Mouse (Mus musculus) forebrain, postnatal 0 days (tissue): ENCODE measurements around the gene Mad1l1. TPM values are rescaled to one million over a fixed set of nuclear protein-coding genes. Genes with fewer than 3 reads are reported as not detected.
A peak's percentile ranks its signal among the peaks of the same experiment; 100 is the strongest.

Experiments
- ATAC-seq: fragments of 200-750 bp; cut with Nextera tagmentation; 2 replicates; pipeline ENCODE4 v1.8.0; 2017; ENCODE audit warnings: mild to moderate bottlenecking, moderate library complexity
- DNase-seq: peaks from one replicate; pipeline ENCODE4 v3.0.0-alpha.2; 2015
- H3K27ac ChIP-seq: fragments of 300-500 bp; sonication (generic); 2 replicates; pipeline ENCODE4 v1.5.1; 2014; ENCODE audit warnings: low read depth, mild to moderate bottlenecking, antibody characterized with exemption, low read length, moderate library complexity, mixed read lengths
- H3K27me3 ChIP-seq: fragments of 300-500 bp; sonication (generic); 2 replicates; pipeline ENCODE4 v1.6.1; 2014; ENCODE audit warnings: mild to moderate bottlenecking, low read length, mixed read lengths; ENCODE audit not compliant: insufficient read depth
- H3K36me3 ChIP-seq: fragments of 300-500 bp; sonication (generic); 2 replicates; pipeline ENCODE4 v1.6.1; 2014; ENCODE audit warnings: mild to moderate bottlenecking, moderate library complexity; ENCODE audit not compliant: insufficient read depth
- H3K4me1 ChIP-seq: fragments of 300-500 bp; sonication (generic); 2 replicates; pipeline ENCODE4 v1.6.1; 2014; ENCODE audit warnings: antibody characterized with exemption; ENCODE audit not compliant: insufficient read depth
- H3K4me2 ChIP-seq: fragments of 300-500 bp; sonication (generic); 2 replicates; pipeline ENCODE4 v1.6.1; 2014; ENCODE audit warnings: low read depth, mild to moderate bottlenecking, moderate library complexity
- H3K4me3 ChIP-seq: fragments of 300-500 bp; sonication (generic); 2 replicates; pipeline ENCODE4 v1.5.1; 2014; ENCODE audit warnings: low read depth, low read length, mixed read lengths
- H3K9ac ChIP-seq: fragments of 300-500 bp; sonication (generic); 2 replicates; pipeline ENCODE4 v1.6.1; 2014; ENCODE audit warnings: mild to moderate bottlenecking
- H3K9me3 ChIP-seq: fragments of 300-500 bp; sonication (generic); 2 replicates; pipeline ENCODE4 v1.6.1; 2016; ENCODE audit warnings: low read length
- CTCF ChIP-seq: sonication (generic); IDR thresholded peaks from 2 replicates; pipeline ENCODE4 v1.5.1; 2016; ENCODE audit warnings: antibody characterized with exemption, control low read depth, low read depth
- WGBS: fragments of 180-500 bp; shearing (Covaris S2); extraction: QIAGEN DNeasy Blood & Tissue Kit; methylation state at CpG from one replicate; pipeline ENCODE4 v1.1.7; 2014; 5-methylcytosine and 5-hydroxymethylcytosine counted together
- polyA plus RNA-seq: library from polyadenylated mRNA; unstranded; fragments of >200 nt; fragmentation: Nextera tagmentation; extraction: Ambion mirVana; gene quantifications from 2 replicates; pipeline ENCODE4 v1.2.1, GENCODE M21; 2015
- total RNA-seq: library from RNA; depleted of rRNA; stranded (reverse); fragments of >200 nt; gene quantifications from 2 replicates; pipeline ENCODE4 v1.2.3, GENCODE M21; 2014

The Mad1l1 gene
- total and polyA plus RNA-seq, 2 experiments from 2014 or later: 21.3 to 29.5 TPM

DNA sequence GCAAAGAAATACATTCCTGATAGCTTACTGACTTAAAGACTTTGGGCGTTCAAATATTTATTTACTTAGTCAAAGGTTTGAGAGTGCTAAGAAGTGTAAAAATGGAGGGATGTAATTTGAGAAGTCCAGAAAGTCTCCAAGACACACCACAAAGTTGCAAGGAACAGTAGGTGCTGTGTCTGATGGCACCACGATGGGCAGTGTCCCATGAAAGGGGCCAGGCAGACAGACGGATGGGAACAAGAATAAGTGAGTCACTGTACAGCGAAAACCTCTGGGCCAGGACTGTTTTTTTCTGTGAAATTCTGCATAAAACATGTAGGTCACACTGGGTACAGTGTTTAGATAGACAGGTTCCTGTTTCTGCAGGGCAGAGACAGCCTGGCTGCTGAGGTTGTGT lies 256.8 kb downstream of the Mad1l1 start:
- H3K36me3 ChIP-seq: peaks cover 8% of the 10 kb centered on the region; the same call in 1 of the 2 replicates
- 82% methylated on average over 4 of the region's 4 CpGs for WGBS
- no peaks in the 10 kb centered on the region; the same call in 1 of the 2 replicates for H3K4me1 ChIP-seq
- H3K4me2 ChIP-seq: no peak overlapping the region
- H3K9ac ChIP-seq: no peak overlapping the region
- no peak for TF ChIP-seq CTCF
- DNase-seq (no peak), ATAC-seq (no peak)
- H3K27me3 ChIP-seq: no peaks in the 10 kb centered on the region
- no peak overlapping the region for H3K27ac ChIP-seq
- no peak overlapping the region for H3K4me3 ChIP-seq
- H3K9me3 ChIP-seq: no peaks in the 10 kb centered on the region

DNA sequence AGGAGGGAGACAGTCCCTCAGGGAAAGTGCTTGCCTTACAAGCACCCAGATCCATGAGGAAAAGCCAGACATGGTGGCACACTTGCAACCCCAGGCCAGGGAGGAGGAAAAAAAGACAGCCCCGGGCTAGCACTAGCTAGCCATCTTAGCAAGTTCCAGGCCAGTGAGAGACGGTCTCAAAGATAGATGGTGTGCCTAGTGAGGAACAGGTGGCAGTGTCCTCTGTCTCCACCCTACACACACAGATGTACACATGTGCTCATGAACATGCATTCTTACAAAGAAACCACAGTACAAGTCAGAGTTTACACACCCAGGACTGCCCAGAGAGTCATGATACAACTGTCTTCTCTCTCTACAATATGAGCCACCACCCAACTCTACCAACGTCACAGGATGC lies 258.5 kb downstream of the Mad1l1 start:
- Histone ChIP-seq H3K27ac (no peak overlapping the region), H3K9me3 (no peaks in the 10 kb centered on the region), H3K4me2 (no peak overlapping the region), H3K9ac (no peak overlapping the region), H3K36me3 (peaks cover 8% of the 10 kb centered on the region; the same call in 1 of the 2 replicates), H3K27me3 (no peaks in the 10 kb centered on the region), H3K4me3 (no peak overlapping the region), H3K4me1 (no peaks in the 10 kb centered on the region; the same call in 1 of the 2 replicates)
- WGBS: 99% methylated on average over 3 of the region's 3 CpGs
- ATAC-seq (no peak), DNase-seq (no peak)
- TF ChIP-seq CTCF: no peak

DNA sequence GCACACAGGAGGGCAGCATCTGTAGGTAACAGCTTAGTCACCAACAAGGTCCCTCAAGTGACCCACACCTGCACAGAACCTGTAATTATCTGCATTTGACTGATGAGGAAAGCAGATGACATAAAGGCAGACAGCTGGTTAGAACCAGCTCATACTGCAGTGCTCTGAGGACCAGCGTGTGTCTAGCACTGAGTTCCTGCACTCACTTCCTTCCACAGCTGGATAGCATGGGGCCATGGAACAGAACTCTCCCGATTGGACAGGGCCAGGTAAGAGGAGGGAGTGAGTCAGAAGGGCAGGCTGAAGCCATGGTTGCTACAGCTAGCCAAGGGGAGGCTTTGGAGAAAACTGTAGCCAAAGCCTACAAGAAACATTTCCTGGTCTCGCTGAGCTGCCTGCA lies 259.0 kb downstream of the Mad1l1 start:
- no peak for ATAC-seq
- Histone ChIP-seq H3K27ac (no peak overlapping the region), H3K27me3 (no peaks in the 10 kb centered on the region), H3K9me3 (no peaks in the 10 kb centered on the region), H3K4me3 (no peak overlapping the region), H3K9ac (no peak overlapping the region), H3K4me2 (no peak overlapping the region), H3K36me3 (peaks cover 8% of the 10 kb centered on the region; the same call in 1 of the 2 replicates), H3K4me1 (no peaks in the 10 kb centered on the region; the same call in 1 of the 2 replicates)
- no peak for TF ChIP-seq CTCF
- no peak for DNase-seq
- 80% methylated on average over 3 of the region's 3 CpGs for WGBS

DNA sequence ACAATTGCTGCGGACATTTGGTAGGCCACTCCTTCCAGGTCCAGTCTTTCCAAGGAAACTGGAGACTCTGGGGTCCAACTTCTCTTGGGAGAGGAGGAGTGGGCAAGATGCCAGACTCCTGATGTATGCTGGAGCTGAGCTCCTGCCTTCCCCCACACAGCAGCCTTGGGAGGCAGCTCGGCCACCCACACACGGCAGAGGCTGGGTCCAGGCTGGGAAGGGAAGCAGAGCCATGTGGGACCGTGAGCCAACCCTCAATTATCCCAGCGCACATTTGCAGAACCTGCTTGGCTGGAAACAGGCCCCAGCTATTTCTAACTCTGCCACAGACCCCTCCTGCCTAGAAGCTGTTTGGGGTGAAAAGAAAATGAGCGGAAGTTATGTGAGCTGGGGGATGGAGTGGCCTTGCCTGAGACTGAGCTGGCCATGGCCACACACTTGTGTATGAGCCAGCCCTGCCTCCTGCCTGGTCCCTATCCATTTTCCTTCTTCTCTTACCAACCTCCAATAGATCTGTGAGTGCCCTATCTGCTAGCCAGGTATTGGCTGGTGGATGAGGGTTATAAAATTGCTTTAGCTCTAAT lies 260.0 kb downstream of the Mad1l1 start:
- Histone ChIP-seq H3K4me2 (no peak overlapping the region), H3K27me3 (no peaks in the 10 kb centered on the region), H3K9me3 (no peaks in the 10 kb centered on the region), H3K4me1 (no peaks in the 10 kb centered on the region; the same call in 1 of the 2 replicates), H3K27ac (no peak overlapping the region), H3K9ac (no peak overlapping the region), H3K4me3 (no peak overlapping the region), H3K36me3 (peaks cover 8% of the 10 kb centered on the region; the same call in 1 of the 2 replicates)
- TF ChIP-seq CTCF: no peak
- WGBS: 30% methylated on average over 6 of the region's 6 CpGs
- peak; percentile 83 for ATAC-seq
- DNase-seq: peak; percentile 69

DNA sequence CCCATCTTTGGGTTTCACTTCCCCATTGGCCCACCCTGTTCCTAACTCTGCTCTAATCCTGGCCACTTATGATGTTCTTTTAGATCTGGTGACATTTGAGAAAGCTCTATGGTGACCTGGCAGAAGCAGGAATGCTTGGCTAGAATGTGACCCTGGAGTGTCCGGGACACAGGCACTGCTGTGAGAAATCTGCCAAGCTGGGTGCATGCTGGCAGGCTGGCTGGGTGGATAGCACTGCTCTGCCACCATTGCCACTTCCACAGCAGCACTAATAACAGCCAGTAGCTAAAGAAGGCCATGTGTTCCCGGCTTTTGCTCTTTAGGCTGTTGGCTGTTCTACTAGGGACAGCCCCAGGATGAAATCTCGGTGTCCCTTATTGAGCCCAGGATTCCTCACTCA lies 265.1 kb downstream of the Mad1l1 start:
- Histone ChIP-seq H3K27ac (no peak overlapping the region), H3K4me3 (no peak overlapping the region), H3K9ac (no peak overlapping the region), H3K9me3 (no peaks in the 10 kb centered on the region), H3K36me3 (no peaks in the 10 kb centered on the region), H3K4me2 (no peak overlapping the region), H3K4me1 (peaks cover 6% of the 10 kb centered on the region; the same call in 1 of the 2 replicates), H3K27me3 (no peaks in the 10 kb centered on the region)
- 86% methylated on average over 3 of the region's 3 CpGs for WGBS
- DNase-seq (no peak), ATAC-seq (no peak)
- TF ChIP-seq CTCF: no peak

DNA sequence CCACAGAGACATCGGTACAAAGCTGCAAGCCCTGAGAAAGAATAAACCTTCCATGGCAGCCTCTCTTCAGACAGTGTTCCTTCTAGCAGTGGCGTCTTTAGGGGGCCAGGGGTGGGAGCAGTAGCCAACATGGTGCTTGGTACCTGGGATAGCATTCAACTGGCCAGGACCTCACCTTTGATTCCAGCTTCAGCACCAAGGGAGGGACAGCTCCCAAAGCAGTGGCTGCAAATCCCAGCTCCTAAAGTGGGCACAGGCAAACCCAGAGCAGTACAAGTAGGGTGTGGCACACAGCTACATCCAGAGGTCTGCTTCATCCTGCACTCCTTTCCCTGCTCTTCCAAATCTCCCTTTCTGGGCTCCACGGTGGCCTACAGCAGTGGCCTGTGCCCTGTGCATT lies 265.9 kb downstream of the Mad1l1 start:
- Histone ChIP-seq H3K27me3 (no peaks in the 10 kb centered on the region), H3K4me3 (no peak overlapping the region), H3K9me3 (no peaks in the 10 kb centered on the region), H3K27ac (no peak overlapping the region), H3K9ac (no peak overlapping the region), H3K36me3 (no peaks in the 10 kb centered on the region), H3K4me2 (no peak overlapping the region), H3K4me1 (peaks cover 6% of the 10 kb centered on the region; the same call in 1 of the 2 replicates)
- DNase-seq (no peak), ATAC-seq (no peak)
- no peak for TF ChIP-seq CTCF
- WGBS: 67% methylated on average over 3 of the region's 3 CpGs

DNA sequence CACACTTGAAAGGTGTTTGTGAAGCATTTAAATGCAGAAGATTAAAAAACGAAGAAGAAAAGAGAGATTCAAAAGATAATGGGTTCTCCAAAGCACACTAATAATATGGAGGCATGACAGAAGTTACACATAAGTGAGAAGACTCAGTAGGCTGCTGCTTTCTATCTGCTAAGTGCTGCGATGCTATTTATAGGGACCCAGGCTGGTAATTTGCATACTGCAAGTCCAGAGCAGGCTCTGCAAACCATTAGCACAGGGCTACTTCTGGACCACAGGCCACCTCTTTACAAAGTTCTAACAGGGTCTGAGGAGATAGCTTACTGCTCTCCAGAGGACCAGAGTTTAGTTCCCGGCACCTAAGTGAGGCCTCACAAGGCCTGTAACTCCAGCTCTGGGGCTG lies 267.7 kb downstream of the Mad1l1 start:
- Histone ChIP-seq H3K27ac (0 out of 2 replicates have a peak overlapping the region, but pooled peaks have one; percentile 23), H3K27me3 (no peaks in the 10 kb centered on the region), H3K4me1 (peaks cover 6% of the 10 kb centered on the region; the same call in 1 of the 2 replicates), H3K9me3 (no peaks in the 10 kb centered on the region), H3K36me3 (no peaks in the 10 kb centered on the region), H3K4me3 (no peak overlapping the region), H3K9ac (no peak overlapping the region), H3K4me2 (no peak overlapping the region)
- ATAC-seq (peak; percentile 48), DNase-seq (no peak)
- TF ChIP-seq CTCF: no peak
- WGBS: 67% methylated on average over 3 of the region's 3 CpGs
